Mouse (Mus musculus) gastrocnemius, postnatal 25 days (tissue): ENCODE data around the gene 2700097O09Rik. TPM values are rescaled to one million over a fixed set of nuclear protein-coding genes. Genes with fewer than 3 reads are reported as not detected.
"Not testable (repeated sequence)": the region's sequence is repeated elsewhere in the genome, so short reads cannot be mapped to it uniquely, and the experiment has no call there.

Experiments
- DNase-seq: peaks from one replicate; pipeline ENCODE4 v3.0.0; 2022
- total RNA-seq, 2 experiments: library from RNA; stranded (reverse); gene quantifications; 1 replicate in 1 of 2; 2 replicates in 1 of 2; pipeline ENCODE4 v1.2.3; 2021

The 2700097O09Rik gene
- total RNA-seq, 2 experiments from 2014 or later: 5.6 to 6.6 TPM

DNA sequence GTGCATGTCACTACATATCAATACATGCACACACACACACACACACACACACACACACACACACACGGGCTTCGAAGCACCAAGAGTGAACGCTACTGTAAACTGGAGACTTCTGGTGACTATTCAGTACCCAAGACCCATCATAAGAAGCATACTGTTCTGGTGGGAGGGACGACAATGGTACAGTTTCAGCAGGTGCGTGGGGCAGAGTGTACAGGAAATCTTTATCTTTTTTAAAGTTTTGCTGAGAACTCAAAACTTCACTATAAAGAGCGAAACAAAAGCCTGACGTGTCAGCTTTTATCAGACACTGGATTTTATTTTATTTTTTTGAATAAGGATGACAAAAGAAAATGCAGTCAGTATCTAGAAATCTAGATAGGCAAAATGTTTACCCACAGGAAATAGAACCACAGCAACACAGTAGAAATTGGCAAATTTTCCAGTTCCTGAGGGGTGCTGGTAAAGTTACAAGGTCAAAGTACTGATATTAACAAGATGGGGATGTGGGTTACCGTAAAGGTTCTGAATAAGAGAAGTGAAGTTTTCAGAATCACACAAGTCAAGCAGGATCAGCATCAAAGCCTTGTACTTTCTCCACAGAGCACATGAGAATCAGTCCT, 30.1 kb downstream of the 2700097O09Rik start:
- no peak for DNase-seq

DNA sequence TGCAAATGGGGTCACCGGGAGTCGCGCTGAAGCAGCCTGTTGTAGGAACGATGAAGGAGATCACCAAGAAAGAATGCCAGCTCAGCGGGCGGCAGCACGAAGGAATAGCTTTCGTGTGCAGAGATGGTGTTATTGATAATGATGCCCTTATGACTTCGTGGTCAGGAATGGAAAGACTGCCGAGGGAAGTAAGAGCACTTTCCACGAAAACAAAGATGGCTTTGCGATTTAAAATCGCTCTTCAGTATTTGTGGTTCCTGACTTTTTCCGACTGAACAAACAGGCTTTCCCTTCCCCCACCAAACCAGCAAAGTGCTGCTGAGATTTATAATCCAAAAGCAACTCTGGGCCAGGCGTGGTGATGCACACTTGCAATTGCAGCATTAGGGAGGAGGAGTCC, 38.9 kb downstream of the 2700097O09Rik start:
- no peak for DNase-seq

DNA sequence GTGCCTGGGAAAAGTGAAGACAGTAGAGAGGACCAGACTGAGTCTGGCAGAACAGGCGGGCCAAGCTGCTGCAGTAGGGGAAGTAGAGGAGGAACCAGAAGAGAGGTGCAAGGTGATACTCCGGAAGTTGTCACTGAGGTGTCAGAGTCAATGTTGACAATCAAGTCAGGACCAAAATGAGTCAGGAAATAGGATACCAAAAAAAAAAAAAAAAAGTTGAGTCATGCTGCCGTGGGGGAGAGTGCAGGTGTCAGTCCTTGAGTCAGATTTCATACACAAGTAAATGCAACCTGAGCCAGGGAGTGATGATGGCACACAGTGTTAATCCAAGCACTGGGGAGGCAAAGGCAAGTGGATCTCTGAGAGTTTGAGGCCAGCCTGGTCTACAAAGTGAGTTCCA, 52.8 kb downstream of the 2700097O09Rik start:
- DNase-seq: no peak

DNA sequence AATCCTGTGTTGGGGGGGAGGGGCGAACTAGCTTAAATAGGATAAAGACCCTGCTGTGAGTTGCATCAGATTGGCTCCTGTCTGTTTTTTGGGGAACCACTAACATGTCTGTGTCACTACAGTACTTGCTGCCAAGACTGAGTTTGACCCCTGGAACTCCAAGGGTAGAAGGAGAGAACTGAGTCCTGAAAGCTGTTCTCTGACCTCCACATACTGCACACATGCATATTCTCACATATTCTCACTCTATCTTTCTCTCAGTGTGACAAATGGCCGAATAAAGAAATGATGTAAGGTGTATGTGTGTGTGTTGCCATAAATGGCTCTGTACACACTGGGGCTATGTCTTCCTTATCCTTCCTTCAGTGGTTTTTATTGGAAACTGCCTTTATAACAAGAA, 56.6 kb downstream of the 2700097O09Rik start:
- no peak for DNase-seq

DNA sequence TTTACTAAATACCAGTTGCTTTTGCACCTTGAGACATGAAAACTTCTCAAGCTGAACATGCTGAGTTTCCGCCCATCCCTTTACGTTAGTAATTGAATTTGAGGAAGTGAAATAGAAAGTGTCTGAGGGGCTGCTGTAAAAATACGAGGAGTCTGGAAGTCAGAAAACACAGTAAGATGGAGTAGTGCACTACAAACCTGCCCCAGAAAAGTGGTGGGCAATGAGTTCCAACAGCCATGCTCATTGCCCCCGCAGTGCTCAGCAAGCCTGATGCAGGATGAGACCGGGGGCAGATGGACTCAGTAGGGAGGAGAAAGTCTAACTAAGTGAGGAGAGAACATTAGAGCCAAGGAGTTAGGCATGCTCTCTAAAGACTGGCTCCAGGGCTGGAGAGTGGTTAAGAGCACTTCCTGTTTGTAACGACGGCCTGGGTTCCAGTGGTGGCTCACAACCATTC, 60.5 kb downstream of the 2700097O09Rik start:
- no peak for DNase-seq

DNA sequence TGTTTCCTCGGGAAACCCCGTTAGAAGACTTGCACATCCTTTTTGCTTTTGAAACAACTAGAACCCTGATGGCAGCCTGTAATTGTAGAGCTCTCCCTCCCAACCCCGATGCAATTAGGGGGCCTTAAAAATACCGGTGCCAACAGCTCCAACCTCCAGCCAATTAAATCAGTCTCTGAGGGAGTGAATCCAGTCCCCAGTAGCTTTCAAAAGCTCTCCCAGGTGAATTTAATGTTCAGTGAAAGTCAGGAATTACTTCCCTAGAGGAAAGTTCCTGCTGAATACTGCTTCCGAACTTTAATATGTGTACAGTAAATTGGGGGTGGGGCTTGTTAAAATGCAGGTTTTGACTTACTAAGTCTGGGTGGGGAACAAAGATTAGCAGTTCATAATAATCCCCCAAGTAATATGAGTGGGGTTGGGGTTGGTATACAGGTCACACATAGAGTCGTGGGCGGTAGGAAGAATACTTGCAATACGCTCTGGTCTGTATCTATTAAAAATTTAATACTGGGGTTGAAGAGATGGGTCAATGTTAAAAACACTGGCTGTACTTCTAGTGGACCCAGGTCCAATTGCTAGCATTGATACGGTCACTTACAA, 62.7 kb downstream of the 2700097O09Rik start:
- no peak for DNase-seq

GRCm38 (mm10) chr12:55016339-55017118, 63.4 kb downstream of the 2700097O09Rik start:
- no peak for DNase-seq

DNA sequence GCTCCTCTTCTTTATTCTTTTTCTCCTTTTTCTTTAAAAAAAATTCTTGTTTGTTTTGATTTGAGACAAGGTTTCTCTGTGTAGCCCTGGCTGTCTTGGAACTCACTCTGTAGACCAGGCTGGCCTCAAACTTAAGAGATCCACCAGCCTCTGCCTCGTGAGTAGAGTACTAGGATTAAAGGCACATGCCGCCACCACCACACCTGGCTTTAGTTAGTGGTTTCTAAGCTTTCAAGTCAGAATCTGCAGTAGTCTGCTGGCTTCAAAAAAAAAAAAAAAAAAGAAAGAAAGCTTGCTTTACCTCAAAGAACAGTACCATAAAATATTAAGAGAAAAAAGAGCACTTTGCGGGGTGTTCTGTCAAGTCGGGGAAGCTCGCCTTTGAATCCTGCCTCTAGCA, 64.5 kb downstream of the 2700097O09Rik start:
- no peak for DNase-seq

GRCm38 (mm10) chr12:55013626-55014398, 66.1 kb downstream of the 2700097O09Rik start, which contains the start of gene Baz1a:
Gene Baz1a (minus strand): TSS chr12:55014348.
- no peak for DNase-seq

- DNase-seq: no peak
Observed at GRCm38 (mm10) chr12:55013031-55013430, 66.9 kb downstream of the 2700097O09Rik start.

DNA sequence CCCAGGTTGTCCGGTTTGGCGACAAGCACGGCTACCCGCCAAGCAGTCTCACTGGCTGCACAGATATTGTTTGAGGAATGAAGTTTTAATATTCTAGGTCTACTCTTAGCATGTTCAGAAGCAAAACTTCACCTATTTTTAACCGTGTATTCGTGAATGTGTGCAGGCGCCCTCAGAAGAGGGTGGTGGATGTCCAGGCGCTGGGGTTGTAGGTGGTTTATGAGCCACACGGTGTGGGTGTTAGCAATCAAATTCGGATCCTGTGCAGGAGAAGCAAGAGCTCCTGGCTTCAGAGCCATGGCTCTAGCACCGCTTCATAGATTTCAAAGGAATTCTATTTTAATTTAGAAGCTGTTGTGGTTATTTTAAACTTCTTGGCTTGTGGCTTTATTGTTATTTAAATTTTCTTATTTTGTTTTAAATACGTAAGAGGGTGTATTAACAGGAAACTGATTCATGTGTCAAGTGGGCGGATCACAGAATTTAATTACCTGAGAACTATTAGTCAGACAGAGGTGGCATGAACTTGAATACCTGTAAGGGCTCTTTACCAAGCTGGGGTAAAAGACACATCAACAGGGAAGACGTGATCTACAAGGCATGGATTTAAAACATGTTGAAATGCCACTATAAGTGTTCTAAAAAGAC, 72.4 kb downstream of the 2700097O09Rik start:
- no peak for DNase-seq

DNA sequence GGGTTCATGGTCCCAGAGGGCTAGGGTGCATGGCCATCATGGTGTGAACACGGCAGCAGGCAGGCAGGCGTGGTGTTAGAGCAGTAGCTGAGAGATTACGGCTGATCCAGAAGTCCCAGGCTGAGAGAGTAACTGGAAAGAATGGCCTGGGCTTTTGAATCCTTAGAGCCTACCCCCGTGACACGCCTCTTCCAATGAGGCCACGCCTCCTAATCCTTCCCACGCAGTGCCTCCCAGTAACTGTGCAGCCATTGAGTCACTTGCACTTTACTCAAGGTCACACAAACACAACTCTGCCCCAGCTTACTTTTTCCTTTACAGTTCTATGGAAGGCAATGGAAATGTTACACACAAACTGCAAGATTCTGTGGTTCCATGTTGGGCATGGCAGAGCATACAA, 73.8 kb downstream of the 2700097O09Rik start:
- no peak for DNase-seq

DNA sequence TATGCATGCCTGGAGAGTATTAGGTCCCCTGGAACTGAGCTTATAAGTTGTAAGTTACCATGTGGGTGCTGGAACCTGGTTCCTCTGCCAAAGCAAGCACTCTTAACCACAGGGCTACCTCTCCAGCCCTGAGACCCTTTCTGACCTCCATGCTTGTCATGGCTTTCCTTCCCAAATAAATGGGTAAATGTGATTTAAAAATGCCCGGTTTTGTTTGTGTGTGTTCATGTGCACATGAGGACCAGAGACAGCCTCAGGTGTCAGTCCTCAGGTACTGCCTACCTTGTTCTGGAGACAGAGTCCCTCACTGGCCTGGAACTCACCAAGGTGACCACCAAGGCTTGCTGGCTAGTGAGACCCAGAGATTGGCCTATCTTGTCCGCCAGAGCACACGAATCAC, 75.5 kb downstream of the 2700097O09Rik start:
- no peak for DNase-seq

- no peak for DNase-seq
Observed at GRCm38 (mm10) chr12:55003843-55004242, 76.1 kb downstream of the 2700097O09Rik start.

DNA sequence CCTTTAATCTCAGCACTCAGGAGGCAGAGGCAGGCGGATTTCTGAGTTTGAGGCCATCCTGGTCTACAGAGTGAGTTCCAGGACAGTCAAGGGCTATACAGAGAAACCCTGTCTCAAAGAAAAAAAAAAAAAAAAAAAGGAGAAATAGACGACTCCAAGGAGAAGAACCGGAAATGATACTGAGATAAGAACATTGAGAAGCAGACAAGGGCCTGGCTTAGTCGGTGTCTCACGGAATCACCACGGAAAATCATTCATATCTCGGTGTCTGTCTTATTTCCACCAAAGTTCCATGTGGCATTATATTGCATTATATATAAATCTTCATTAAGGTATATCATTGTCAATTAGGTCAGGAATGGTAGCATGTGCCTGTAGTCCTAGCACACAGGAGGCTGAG, 77.4 kb downstream of the 2700097O09Rik start:
- not testable (repeated sequence) for DNase-seq

GRCm38 (mm10) chr12:54999016-54999690, 80.8 kb downstream of the 2700097O09Rik start:
- DNase-seq: peak; percentile 25

GRCm38 (mm10) chr12:54998411-54998810, 81.5 kb downstream of the 2700097O09Rik start:
- DNase-seq: no peak

- no peak for DNase-seq
Observed at GRCm38 (mm10) chr12:54996979-54997474, 82.9 kb downstream of the 2700097O09Rik start.

DNA sequence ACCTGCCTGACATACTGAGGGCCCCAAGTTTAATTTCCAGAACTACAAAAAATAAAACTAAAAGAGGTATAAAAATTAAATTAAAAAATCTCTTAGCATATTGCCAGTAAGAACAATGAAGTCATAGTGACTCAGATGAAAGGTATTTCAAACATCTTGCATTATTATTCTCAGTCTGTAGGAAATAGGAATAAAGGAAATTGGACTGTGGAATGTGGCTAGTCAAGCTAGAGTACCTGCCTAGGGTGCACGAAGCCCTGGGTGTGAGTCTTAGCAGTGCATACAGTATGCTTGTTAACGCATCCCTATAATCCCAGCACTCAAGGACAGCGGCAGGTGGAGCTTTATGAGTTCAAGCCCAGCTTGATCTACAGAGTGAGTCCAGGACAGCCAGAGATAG, 83.9 kb downstream of the 2700097O09Rik start:
- DNase-seq: no peak
